Mouse (Mus musculus) left cerebral cortex, postnatal 10 days (tissue): ENCODE measurements around the gene Serpina10. TPM values are rescaled to one million over a fixed set of nuclear protein-coding genes. Genes with fewer than 3 reads are reported as not detected.
"Not testable (repeated sequence)": the region's sequence is repeated elsewhere in the genome, so short reads cannot be mapped to it uniquely, and the experiment has no call there.

Experiments used
- DNase-seq, 2 experiments: peaks; one replicate each; pipeline ENCODE4 v3.0.0; 2021 to 2022; ENCODE audit warnings: low spot score in 2 of 2, mixed read lengths in 1 of 2; ENCODE audit errors: extremely low spot score in 1 of 2
- intact Hi-C: fragments of 180-260 bp; cut with DNase I; formaldehyde crosslinking; loops from one replicate; pipeline ENCODE4 v1.15.1; 2025
- total RNA-seq, 2 experiments: library from RNA; stranded (reverse); gene quantifications; 2 replicates each; pipeline ENCODE4 v1.2.3; 2021

The Serpina10 gene
- total RNA-seq, 2 experiments from 2014 or later, result not detected

GRCm38 (mm10) chr12:103635846-103636245 is 4.6 kb upstream of the Serpina10 start:
- no peak for DNase-seq

GRCm38 (mm10) chr12:103634430-103634829 is 3.2 kb upstream of the Serpina10 start:
- intact Hi-C loops, result no loop called here
- DNase-seq, result peak in 1 of 2 experiments; percentile 9

More at GRCm38 (mm10) chr12:103635846-103636245, 4.6 kb upstream of the Serpina10 start:
- intact Hi-C loops, result no loop called here

GRCm38 (mm10) chr12:103616860-103617261 is 14.4 kb downstream of the Serpina10 start:
- intact Hi-C loops, result no loop called here
- no peak for DNase-seq

GRCm38 (mm10) chr12:103615734-103616133 is 15.5 kb downstream of the Serpina10 start:
- no peak for DNase-seq
- intact Hi-C loops, result no loop called here

- no peak for DNase-seq
- intact Hi-C loops, result no loop called here
These were observed 16.1 kb downstream of the Serpina10 start for GRCm38 (mm10) chr12:103615141-103615540.

GRCm38 (mm10) chr12:103601839-103602238 is 29.4 kb downstream of the Serpina10 start:
- DNase-seq, result no peak
- intact Hi-C loops, result no loop called here

GRCm38 (mm10) chr12:103600364-103600763 is 30.9 kb downstream of the Serpina10 start:
- no peak for DNase-seq
- intact Hi-C loops, result no loop called here

- DNase-seq, result no peak
- intact Hi-C loops, result no loop called here
These were observed 32.8 kb downstream of the Serpina10 start for GRCm38 (mm10) chr12:103598411-103598810.

GRCm38 (mm10) chr12:103583771-103584170 is 47.5 kb downstream of the Serpina10 start:
- intact Hi-C loops, result no loop called here
- no peak for DNase-seq

- DNase-seq, intact Hi-C loops: not testable (repeated sequence)
These were observed 53.1 kb downstream of the Serpina10 start for GRCm38 (mm10) chr12:103578148-103578547.

- no peak for DNase-seq
- intact Hi-C loops, result no loop called here
These were observed 61.6 kb downstream of the Serpina10 start for GRCm38 (mm10) chr12:103569690-103570089.

- intact Hi-C loops, result no loop called here
- no peak for DNase-seq
These were observed 64.1 kb downstream of the Serpina10 start for GRCm38 (mm10) chr12:103567129-103567528.

GRCm38 (mm10) chr12:103565151-103565550 is 66.1 kb downstream of the Serpina10 start:
- intact Hi-C loops, result no loop called here
- no peak for DNase-seq

Other genes starting within 250 kb of the Serpina10 start
- gene Otub2, start 242.8 kb downstream of the Serpina10 start, total RNA-seq, result 10 to 100 TPM; 20.6 to 23.2 TPM
- 1 to 10 TPM; 1.8 to 3.4 TPM for gene 9330161L09Rik, start 223.6 kb downstream of the Serpina10 start, total RNA-seq
- 100 to 1,000 TPM; 172 to 173 TPM for gene Ddx24, start 205.6 kb downstream of the Serpina10 start, total RNA-seq
- gene Ifi27, start 197.2 kb downstream of the Serpina10 start, total RNA-seq, result 10 to 100 TPM; 27.9 to 31.4 TPM
- gene Ifi27l2a, start 187.8 kb downstream of the Serpina10 start, total RNA-seq, result 1 to 10 TPM; 3.3 to 5.4 TPM
- not detected for gene Ifi27l2b, start 174.2 kb downstream of the Serpina10 start, total RNA-seq
- 10 to 100 TPM in 1 of 2 experiments, 1 to 10 TPM in 1; 9.6 to 11.3 TPM for gene Ppp4r4, start 99.2 kb downstream of the Serpina10 start, total RNA-seq
- gene Serpina6, start 25.8 kb upstream of the Serpina10 start, total RNA-seq, result not detected
- gene Serpina16, start 44.7 kb upstream of the Serpina10 start, total RNA-seq, result not detected
- not detected for gene Serpina1f, start 64.1 kb upstream of the Serpina10 start, total RNA-seq
- gene Serpina1d, start 142.1 kb upstream of the Serpina10 start, total RNA-seq, result not detected
- gene Serpina1b, start 198.9 kb upstream of the Serpina10 start, total RNA-seq, result under 1 TPM in 1 of 2 experiments, not detected in 1; 0.24 TPM
- gene Serpina1a, start 232.1 kb upstream of the Serpina10 start, total RNA-seq, result not detected